Mouse (Mus musculus): ENCODE measurements around the gene Fgfr2. TPM values are rescaled to one million over a fixed set of nuclear protein-coding genes. Genes with fewer than 3 reads are reported as not detected.
A peak's percentile ranks its signal among the peaks of the same experiment; 100 is the strongest.

Gene Fgfr2
- polyA plus RNA-seq, 1 experiment from 2014 or later = 24.9 TPM

GRCm38 (mm10) chr7:132174296-132174695 is 948.9 kb downstream of the Fgfr2 start:
- no peak overlapping the region for H3K27ac ChIP-seq (ENCODE audit: low read depth, low read length)
- no peak overlapping the region for H3K4me2 ChIP-seq
- H3K4me1 ChIP-seq (ENCODE audit: control insufficient read depth, insufficient read depth, low read length) = no peaks in the 10 kb centered on the region
- no peaks in the 10 kb centered on the region for H3K27me3 ChIP-seq (ENCODE audit: control insufficient read depth, insufficient read depth, low read length)
- H3K9me3 ChIP-seq (replicated peaks; ENCODE audit: control insufficient read depth, low read length) = no peaks in the 10 kb centered on the region
- ATAC-seq (replicated peaks; ENCODE audit: insufficient number of reproducible peaks, low FRiP score, low TSS enrichment) = no peak
- no peak overlapping the region for H3K9ac ChIP-seq (ENCODE audit: low read depth, low read length)
- H3K36me3 ChIP-seq (ENCODE audit: control insufficient read depth, insufficient read depth, low read length) = no peaks in the 10 kb centered on the region
- no peak overlapping the region for H3K4me3 ChIP-seq (ENCODE audit: low read depth, low read length)
- WGBS (ENCODE audit: insufficient replicate concordance) = 56% methylated on average over 2 of the region's 2 CpGs

- Histone ChIP-seq H3K4me2 (no peak overlapping the region), H3K4me1 (ENCODE audit: control insufficient read depth, insufficient read depth, low read length) (no peaks in the 10 kb centered on the region), H3K9ac (ENCODE audit: low read depth, low read length) (no peak overlapping the region), H3K9me3 (replicated peaks; ENCODE audit: control insufficient read depth, low read length) (no peaks in the 10 kb centered on the region), H3K4me3 (ENCODE audit: low read depth, low read length) (no peak overlapping the region), H3K27ac (ENCODE audit: low read depth, low read length) (no peak overlapping the region), H3K36me3 (ENCODE audit: control insufficient read depth, insufficient read depth, low read length) (no peaks in the 10 kb centered on the region), H3K27me3 (ENCODE audit: control insufficient read depth, insufficient read depth, low read length) (peaks cover 2% of the 10 kb centered on the region)
- 77% methylated on average over 5 of the region's 5 CpGs for WGBS (ENCODE audit: insufficient replicate concordance)
- ATAC-seq (replicated peaks; ENCODE audit: insufficient number of reproducible peaks, low FRiP score, low TSS enrichment) = no peak
Observed at GRCm38 (mm10) chr7:132172220-132172619, 950.9 kb downstream of the Fgfr2 start.

- H3K4me3 ChIP-seq (ENCODE audit: low read depth, low read length) = no peak overlapping the region
- no peak overlapping the region for H3K4me2 ChIP-seq
- no peak for ATAC-seq (replicated peaks; ENCODE audit: insufficient number of reproducible peaks, low FRiP score, low TSS enrichment)
- no peaks in the 10 kb centered on the region for H3K4me1 ChIP-seq (ENCODE audit: control insufficient read depth, insufficient read depth, low read length)
- H3K9me3 ChIP-seq (replicated peaks; ENCODE audit: control insufficient read depth, low read length) = no peaks in the 10 kb centered on the region
- H3K9ac ChIP-seq (ENCODE audit: low read depth, low read length) = no peak overlapping the region
- no peaks in the 10 kb centered on the region for H3K36me3 ChIP-seq (ENCODE audit: control insufficient read depth, insufficient read depth, low read length)
- no peak overlapping the region for H3K27ac ChIP-seq (ENCODE audit: low read depth, low read length)
- WGBS (ENCODE audit: insufficient replicate concordance) = 72% methylated on average over 5 of the region's 5 CpGs
- peaks cover 2% of the 10 kb centered on the region for H3K27me3 ChIP-seq (ENCODE audit: control insufficient read depth, insufficient read depth, low read length)
Observed at GRCm38 (mm10) chr7:132171716-132172115, 951.4 kb downstream of the Fgfr2 start.

- Histone ChIP-seq H3K9ac (ENCODE audit: low read depth, low read length) (no peak overlapping the region), H3K4me2 (no peak overlapping the region), H3K4me3 (ENCODE audit: low read depth, low read length) (no peak overlapping the region), H3K9me3 (replicated peaks; ENCODE audit: control insufficient read depth, low read length) (no peaks in the 10 kb centered on the region), H3K27ac (ENCODE audit: low read depth, low read length) (no peak overlapping the region), H3K36me3 (ENCODE audit: control insufficient read depth, insufficient read depth, low read length) (no peaks in the 10 kb centered on the region), H3K27me3 (ENCODE audit: control insufficient read depth, insufficient read depth, low read length) (peaks cover 2% of the 10 kb centered on the region), H3K4me1 (ENCODE audit: control insufficient read depth, insufficient read depth, low read length) (no peaks in the 10 kb centered on the region)
- no peak for ATAC-seq (replicated peaks; ENCODE audit: insufficient number of reproducible peaks, low FRiP score, low TSS enrichment)
- WGBS (ENCODE audit: insufficient replicate concordance) = 65% methylated on average over 7 of the region's 7 CpGs
Observed at GRCm38 (mm10) chr7:132169419-132170169, 953.6 kb downstream of the Fgfr2 start.

- H3K4me3 ChIP-seq (ENCODE audit: low read depth, low read length) = no peak overlapping the region
- H3K4me1 ChIP-seq (ENCODE audit: control insufficient read depth, insufficient read depth, low read length) = no peaks in the 10 kb centered on the region
- H3K9me3 ChIP-seq (replicated peaks; ENCODE audit: control insufficient read depth, low read length) = no peaks in the 10 kb centered on the region
- no peak overlapping the region for H3K9ac ChIP-seq (ENCODE audit: low read depth, low read length)
- H3K4me2 ChIP-seq = no peak overlapping the region
- H3K36me3 ChIP-seq (ENCODE audit: control insufficient read depth, insufficient read depth, low read length) = no peaks in the 10 kb centered on the region
- ATAC-seq (replicated peaks; ENCODE audit: insufficient number of reproducible peaks, low FRiP score, low TSS enrichment) = no peak
- 72% methylated on average over 4 of the region's 4 CpGs for WGBS (ENCODE audit: insufficient replicate concordance)
- H3K27ac ChIP-seq (ENCODE audit: low read depth, low read length) = no peak overlapping the region
- H3K27me3 ChIP-seq (ENCODE audit: control insufficient read depth, insufficient read depth, low read length) = peaks cover 2% of the 10 kb centered on the region
Observed at GRCm38 (mm10) chr7:132167239-132167638, 955.9 kb downstream of the Fgfr2 start.

GRCm38 (mm10) chr7:132162254-132162653 is 960.9 kb downstream of the Fgfr2 start:
- Histone ChIP-seq H3K4me2 (no peak overlapping the region), H3K27ac (ENCODE audit: low read depth, low read length) (no peak overlapping the region), H3K27me3 (ENCODE audit: control insufficient read depth, insufficient read depth, low read length) (no peaks in the 10 kb centered on the region; the same call in 1 of the 2 replicates), H3K36me3 (ENCODE audit: control insufficient read depth, insufficient read depth, low read length) (no peaks in the 10 kb centered on the region), H3K9ac (ENCODE audit: low read depth, low read length) (no peak overlapping the region), H3K9me3 (replicated peaks; ENCODE audit: control insufficient read depth, low read length) (no peaks in the 10 kb centered on the region), H3K4me3 (ENCODE audit: low read depth, low read length) (no peak overlapping the region), H3K4me1 (ENCODE audit: control insufficient read depth, insufficient read depth, low read length) (no peaks in the 10 kb centered on the region)
- ATAC-seq (replicated peaks; ENCODE audit: insufficient number of reproducible peaks, low FRiP score, low TSS enrichment) = no peak
- WGBS (ENCODE audit: insufficient replicate concordance) = 85% methylated on average over 3 of the region's 3 CpGs

- Histone ChIP-seq H3K9me3 (replicated peaks; ENCODE audit: control insufficient read depth, low read length) (no peaks in the 10 kb centered on the region), H3K4me1 (ENCODE audit: control insufficient read depth, insufficient read depth, low read length) (peaks cover 7% of the 10 kb centered on the region), H3K9ac (ENCODE audit: low read depth, low read length) (no peak overlapping the region), H3K4me2 (no peak overlapping the region), H3K4me3 (ENCODE audit: low read depth, low read length) (no peak overlapping the region), H3K27ac (ENCODE audit: low read depth, low read length) (no peak overlapping the region), H3K27me3 (ENCODE audit: control insufficient read depth, insufficient read depth, low read length) (peaks cover 26% of the 10 kb centered on the region), H3K36me3 (ENCODE audit: control insufficient read depth, insufficient read depth, low read length) (no peaks in the 10 kb centered on the region)
- no peak for ATAC-seq (replicated peaks; ENCODE audit: insufficient number of reproducible peaks, low FRiP score, low TSS enrichment)
- WGBS (ENCODE audit: insufficient replicate concordance) = 80% methylated on average over 9 of the region's 9 CpGs
Observed at GRCm38 (mm10) chr7:132158321-132159025, 964.7 kb downstream of the Fgfr2 start.

GRCm38 (mm10) chr7:132154368-132154961 is 968.7 kb downstream of the Fgfr2 start, which contains the start of gene Cpxm2:
Gene Cpxm2, minus strand, starts transcription at chr7:132154739.
- no peak within 1 kb of the TSS for H3K9ac ChIP-seq (ENCODE audit: low read depth, low read length)
- no peaks in the 10 kb centered on the region for H3K36me3 ChIP-seq (ENCODE audit: control insufficient read depth, insufficient read depth, low read length)
- H3K4me1 ChIP-seq (ENCODE audit: control insufficient read depth, insufficient read depth, low read length) = peaks cover 7% of the 10 kb centered on the region
- 3% methylated on average over 42 of the region's 43 CpGs for WGBS (ENCODE audit: insufficient replicate concordance)
- H3K27ac ChIP-seq (ENCODE audit: low read depth, low read length) = no peak within 1 kb of the TSS
- peaks cover 40% of the 10 kb centered on the region for H3K27me3 ChIP-seq (ENCODE audit: control insufficient read depth, insufficient read depth, low read length)
- no peak for ATAC-seq (replicated peaks; ENCODE audit: insufficient number of reproducible peaks, low FRiP score, low TSS enrichment)
- peak within 1 kb of the TSS; percentile 38 for H3K4me3 ChIP-seq (ENCODE audit: low read depth, low read length)
- H3K4me2 ChIP-seq = peak within 1 kb of the TSS; percentile 69
- H3K9me3 ChIP-seq (replicated peaks; ENCODE audit: control insufficient read depth, low read length) = no peaks in the 10 kb centered on the region

All from heart, embryonic 11.5 days (tissue).